Mouse (Mus musculus): Measurements from ENCODE around the gene Tsr3.
"Not testable (repeated sequence)": the region's sequence is repeated elsewhere in the genome, so short reads cannot be mapped to it uniquely, and the experiment has no call there.

Tsr3 gene

DNA sequence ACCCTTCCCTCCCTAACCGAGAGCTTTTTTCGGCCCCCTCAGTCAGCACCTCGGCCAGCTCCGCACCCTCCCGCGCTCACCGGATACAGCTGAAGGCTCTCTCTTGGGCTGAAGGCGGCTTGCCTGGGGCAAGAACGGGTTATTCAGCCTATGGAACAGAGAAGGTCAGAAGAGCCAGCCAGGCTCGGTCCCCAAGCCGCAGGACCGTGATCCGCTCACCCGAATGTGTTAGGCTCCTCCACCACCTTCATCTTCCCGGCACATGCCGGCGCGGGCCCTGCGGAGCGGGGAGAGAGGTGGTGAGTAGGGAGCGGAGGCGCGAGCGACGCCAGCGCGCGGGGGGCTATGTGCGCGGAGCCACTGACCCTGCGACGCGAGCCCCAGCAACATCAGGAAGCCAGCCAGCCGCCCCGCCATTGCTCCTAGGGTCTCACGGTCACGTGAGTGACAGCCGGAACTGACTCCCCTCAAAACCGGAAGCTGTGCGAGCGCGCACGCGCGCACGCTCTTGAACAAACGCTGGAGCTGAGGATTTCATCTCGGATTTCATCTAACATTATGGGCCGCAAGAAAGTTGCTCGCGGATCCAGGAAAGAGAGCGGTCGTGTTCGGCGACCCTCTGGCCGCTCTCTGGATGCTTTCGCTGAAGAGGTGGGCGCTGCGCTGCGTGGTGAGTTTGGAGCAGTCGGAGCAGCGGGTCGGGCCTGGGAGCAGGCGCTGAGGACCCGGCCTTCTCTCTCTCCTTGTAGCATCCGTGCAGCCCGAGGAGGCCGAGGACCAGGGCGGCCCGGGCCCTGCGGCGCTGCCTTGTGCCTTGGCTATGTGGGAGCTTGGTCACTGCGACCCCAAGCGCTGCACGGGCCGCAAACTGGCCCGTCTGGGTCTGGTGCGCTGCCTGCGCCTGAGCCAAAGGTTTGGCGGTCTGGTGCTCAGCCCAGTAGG is at the start of gene Tsr3, which contains the start of gene Gnptg:
Gene Tsr3, plus strand, starts transcription at position 476 of the 942 bp plus-strand sequence.
Gene Gnptg, minus strand, starts transcription at position 430 of the 942 bp plus-strand sequence.
- peak; percentile 94 for DNase-seq (ENCODE audit: low spot score)

DNA sequence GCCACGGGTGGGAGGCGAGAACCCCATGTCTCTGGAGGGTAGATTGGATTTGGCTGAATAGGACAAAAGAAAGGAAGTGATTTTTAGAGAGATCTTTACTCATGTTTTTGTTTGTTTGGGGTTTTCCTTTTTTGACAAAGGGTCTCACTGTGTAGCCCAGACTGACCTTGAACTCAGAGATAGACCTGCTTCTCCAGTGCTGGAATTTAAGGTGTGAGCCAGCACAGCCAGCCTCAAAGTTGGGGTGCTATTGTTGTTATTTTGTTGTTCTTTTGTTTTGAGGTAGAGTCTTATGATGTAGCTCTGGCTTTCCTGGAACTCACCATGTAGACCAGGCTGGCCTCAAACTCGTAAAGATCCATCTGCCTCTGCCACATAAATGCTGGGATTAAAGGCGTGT is 37.6 kb upstream of the Tsr3 start:
- no peak for DNase-seq (ENCODE audit: low spot score)

DNA sequence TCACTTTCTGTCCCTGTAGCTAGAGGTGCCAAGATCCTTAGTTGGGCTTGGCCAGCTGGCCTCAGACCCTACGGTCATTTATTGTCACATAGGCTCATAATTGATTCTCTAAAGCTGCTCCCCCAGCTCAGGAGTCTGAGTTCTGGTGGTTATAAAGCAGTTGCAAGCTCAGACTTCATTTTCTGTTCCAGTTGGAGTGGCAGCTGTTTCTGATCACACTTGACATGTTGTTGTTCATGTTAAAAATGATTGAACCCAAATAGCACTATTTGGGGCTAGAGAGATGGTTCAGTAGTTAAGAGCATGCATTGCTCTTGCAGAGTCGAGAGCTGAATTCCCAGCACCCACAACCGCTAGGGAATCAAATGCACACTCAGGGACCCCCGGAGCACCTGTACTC is 30.0 kb upstream of the Tsr3 start:
- DNase-seq (ENCODE audit: low spot score): no peak

DNA sequence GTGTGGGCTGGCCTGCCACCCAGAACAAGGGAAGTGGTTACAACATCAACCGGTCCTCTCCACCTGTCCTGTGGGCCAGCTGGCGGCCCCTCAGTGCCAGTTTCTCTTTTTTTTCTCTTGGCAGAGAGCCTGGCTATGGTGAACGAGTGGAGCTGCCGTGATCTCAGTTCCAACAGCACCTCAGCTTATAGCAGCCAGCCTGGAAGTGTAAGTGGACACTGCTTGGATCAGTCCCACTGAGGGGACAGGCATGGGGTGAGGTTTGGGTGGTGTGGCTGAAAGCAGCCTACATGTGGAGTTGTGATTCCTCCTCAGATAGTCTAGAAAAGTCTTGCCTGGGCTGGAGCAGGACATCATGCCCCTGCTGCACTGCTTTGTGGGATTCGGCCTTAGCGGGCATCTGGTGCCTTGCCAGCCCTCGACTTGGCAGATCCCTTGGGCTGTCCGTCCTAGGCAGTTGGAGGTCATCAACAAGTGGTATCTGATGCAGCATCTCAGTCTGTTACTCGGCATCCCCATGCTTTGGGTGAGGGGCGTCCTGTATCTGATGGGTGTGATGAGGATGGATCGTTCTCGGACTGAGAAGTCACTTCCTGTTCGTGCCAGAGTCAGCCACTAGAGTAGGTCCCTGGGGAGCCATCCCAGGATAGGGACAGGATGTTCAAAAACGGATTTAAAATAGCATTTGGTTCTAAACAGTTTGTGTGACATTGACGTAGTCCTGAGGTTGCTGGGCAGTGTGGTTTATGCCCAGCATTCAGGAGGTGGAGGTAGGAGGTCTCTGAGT is 29.1 kb upstream of the Tsr3 start:
- peak; percentile 68 for DNase-seq (ENCODE audit: low spot score)

DNA sequence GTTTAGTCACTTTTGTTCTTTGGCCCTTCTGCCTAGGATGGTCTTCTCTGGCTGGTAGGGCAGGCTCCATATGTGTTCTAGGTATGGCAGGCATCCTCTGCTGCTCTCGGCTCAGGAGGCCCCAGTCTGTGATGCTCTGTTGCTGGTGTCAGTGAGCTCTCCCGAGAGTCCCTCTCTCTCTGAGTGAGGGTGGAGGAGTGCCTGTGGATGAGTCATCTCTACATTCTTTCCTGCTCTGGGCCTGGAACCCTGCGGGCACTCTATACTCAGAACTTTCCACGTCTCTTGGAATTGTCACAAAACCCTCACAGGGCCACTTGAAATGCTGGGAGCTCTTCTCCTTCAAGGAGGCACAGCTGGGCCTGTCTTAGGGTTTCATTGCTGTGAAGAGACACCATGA is 28.3 kb upstream of the Tsr3 start:
- peak; percentile 66 for DNase-seq (ENCODE audit: low spot score)

DNA sequence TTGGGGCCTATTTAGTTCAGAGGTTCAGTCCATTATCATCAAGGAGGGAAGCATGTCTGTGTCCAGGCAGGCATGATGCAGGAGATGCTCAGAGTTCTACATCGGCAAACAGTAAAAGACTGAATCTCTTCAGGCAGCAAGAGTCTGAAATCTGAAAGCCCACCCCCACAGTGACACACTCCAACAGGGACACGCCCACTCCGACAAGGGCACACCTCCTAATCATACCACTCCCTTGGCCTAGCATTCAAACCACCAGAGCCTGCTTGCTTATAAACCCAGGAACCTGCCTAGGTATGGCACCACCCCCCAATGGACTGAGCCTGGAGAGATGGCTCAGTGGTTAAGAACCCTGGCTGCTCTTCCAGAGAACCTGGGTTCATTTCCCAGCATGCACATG is 24.5 kb upstream of the Tsr3 start:
- no peak for DNase-seq (ENCODE audit: low spot score)

DNA sequence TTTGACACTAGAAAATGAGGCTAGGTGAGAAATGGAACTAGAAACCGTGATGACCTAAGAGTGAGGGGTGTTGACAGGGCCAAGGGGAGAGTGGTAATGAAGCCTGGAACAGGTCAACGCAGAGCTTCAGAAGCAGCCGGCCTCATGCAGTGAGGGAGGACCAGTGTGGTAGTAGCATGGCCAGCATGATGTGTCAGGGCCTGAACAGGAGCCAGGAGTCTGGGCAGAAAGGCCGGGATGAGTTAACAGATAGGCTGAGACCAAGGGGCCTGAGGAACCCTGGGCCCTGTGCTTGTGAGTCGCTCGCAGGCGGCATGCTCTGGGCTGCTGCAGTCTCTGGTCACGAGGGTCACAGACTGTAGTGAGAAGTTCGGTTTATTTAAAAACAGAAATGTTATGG is 21.0 kb upstream of the Tsr3 start:
- peak; percentile 73 for DNase-seq (ENCODE audit: low spot score)

DNA sequence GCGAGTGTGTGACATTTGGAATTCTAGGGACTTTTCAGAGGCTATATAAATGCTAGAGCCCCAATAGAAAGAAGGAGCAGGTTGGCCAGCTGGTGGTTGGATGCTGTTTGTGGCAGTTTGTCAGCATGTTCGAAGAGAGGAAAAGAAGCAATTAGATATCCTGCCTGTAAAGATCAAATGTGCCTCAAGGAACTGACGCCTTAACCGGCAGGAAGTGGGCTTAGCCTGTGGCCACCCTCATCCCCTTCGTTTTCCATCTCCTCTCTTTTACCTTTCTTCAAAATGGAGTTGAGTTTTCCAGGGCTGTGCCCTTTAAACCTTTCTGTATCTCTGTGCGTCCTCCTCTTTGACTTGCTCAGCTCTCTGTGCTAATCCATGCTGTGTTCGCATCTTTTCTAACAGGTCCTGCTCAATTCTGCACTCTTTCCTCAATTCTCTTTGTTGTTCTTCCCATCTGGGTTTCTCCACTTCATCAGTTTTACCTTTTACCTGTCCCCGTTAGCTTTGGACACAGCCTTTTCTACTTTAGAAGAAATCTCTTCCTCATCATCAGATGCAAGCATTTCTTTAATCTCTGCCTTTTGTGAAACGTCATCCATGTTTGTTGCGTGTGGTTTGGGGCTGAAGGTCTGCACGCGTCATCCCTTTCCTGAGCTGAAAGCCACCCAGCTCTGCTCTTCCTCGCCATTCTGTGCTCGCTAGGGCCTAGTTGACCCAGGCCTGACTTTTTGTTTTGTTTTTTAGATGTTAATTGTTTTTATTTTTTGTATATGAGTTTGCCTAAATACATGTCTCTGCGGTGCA is 20.3 kb upstream of the Tsr3 start:
- no peak for DNase-seq (ENCODE audit: low spot score)

DNA sequence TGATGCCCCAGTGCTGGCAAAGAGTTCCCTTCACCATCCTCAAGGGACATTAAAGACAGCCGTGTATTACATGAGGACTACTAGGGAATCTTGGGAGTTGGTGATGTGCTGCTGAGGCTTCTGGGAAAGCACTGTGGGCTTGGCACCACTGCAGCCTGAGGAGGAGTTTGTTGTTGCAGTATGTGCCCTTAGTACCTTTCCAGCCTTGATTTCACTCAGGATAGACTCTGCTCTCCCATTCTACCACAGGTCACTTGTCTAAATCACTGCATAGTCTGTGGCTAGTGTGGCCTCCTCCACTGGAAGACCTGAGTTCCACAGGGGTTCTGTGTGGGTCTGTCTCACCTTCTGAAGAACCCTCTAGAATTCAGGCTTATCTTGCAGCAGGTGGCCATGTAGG is 19.2 kb upstream of the Tsr3 start:
- no peak for DNase-seq (ENCODE audit: low spot score)

DNA sequence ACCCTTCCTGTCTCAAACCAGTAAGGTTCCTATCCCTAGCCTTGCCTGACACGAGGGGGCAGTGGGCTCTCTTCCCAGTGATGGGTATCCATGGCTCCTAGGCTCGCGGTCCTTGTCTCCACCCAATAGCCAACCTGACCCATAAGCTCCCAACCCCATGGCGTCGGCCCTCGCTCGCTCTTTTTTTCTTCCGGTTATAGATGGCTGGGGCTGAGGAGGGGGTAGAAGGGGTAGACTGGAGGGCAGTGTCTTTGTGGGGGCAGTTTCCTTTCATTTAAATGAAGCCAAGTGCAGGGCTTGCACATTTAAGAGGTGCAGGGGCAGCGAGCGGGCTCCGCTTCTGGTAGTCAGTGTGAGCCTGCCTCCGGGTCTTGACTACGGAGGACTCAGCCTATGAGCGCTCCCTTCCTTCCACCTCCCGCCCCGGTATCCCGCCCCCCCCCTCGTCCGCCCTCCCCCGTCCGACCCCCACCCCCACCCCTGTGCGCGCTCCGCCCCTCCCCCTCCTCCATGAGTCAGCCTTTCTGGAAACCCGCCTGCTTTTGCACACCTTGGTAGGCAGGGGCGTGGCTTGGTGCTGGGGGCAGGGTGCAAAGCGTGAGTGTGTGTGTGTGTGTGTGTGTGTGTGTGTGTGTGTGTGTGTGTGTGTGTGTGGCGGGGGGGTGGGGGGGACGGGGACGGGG is 18.0 kb upstream of the Tsr3 start:
- peak; percentile 83 for DNase-seq (ENCODE audit: low spot score)

DNA sequence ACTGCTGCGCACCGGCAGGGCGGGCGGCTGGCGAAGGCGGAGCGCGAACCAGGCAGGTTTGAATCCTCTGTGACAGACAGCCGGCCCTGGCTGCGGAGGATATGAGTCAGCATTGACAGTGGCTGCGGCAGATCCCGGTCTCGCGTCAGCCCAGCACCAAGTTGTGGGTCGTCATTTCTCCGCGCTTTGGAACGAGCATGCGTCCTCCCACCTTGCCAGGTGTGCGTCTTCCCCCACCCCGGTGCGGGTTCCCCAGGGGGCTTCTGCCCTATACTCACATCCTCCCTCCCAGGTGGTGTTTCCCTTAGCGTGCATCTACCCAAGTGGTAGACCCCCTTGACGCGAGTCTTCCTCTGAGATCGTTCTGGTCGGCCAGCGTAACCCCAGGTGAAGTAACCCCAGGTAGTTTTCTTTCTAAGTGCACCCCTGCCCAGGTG is 17.4 kb upstream of the Tsr3 start:
- DNase-seq (ENCODE audit: low spot score): peak; percentile 40

DNA sequence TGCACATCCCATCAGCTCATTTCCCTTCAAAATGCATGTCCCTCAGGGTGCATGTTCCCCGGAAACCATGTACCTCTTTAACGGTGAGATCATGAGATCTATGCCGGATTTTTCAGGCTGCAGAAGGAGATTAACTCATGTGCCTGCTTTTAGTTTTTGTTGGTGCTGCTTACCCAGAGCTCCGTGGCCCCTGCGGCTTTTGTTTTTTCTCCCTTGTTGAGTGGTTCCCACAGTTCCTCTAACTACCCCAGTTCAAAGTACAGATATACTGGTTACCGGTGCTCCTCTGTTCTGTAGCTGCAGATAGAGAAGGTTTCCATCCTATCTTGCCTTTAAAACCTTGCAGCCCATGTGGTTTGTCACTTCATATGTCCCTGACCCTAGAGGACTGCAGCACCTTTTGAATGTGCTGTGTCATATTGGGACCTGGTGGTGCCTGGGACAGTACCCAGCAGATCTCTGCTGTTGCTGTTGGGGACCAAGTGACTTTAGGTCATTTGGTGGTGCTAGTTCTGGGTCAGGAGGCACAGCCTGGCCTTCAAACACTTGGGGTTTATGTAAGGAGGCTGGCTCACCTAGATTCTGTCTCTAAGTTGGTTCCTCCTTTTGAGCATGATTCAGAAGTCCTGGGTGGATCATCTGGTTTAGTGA is 16.9 kb upstream of the Tsr3 start:
- DNase-seq (ENCODE audit: low spot score): peak; percentile 37

DNA sequence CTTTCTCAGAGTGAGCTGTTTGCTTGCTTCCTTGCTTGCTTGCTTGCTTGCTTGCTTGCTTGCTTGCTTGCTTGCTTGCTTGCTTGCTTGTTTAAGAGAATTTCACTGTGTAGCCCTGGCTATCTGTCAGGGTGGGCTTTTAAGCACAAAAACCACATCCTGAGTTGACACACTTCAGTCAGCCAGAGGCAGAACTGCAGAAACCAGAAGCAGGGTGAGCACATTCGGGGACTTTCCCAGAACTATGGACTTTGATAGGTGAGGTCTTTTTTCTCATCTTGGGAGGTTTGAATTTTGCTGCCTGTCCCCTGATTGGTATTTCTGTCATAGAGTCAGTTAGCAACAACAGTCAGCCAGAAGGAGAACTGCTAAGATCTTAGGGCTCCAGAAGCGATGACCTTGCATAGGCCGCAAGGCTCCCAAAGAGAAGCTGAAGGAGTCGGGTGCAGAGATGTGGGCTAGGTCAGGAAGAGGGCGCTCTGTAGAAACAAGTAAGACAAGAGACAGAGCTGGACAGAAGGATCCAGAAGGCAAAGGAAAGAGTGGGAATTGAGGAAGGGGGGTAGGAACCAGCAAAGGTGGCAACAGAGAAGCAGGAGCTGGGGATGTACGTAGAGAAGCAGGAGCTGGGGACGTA is 15.3 kb upstream of the Tsr3 start:
- no peak for DNase-seq (ENCODE audit: low spot score)

DNA sequence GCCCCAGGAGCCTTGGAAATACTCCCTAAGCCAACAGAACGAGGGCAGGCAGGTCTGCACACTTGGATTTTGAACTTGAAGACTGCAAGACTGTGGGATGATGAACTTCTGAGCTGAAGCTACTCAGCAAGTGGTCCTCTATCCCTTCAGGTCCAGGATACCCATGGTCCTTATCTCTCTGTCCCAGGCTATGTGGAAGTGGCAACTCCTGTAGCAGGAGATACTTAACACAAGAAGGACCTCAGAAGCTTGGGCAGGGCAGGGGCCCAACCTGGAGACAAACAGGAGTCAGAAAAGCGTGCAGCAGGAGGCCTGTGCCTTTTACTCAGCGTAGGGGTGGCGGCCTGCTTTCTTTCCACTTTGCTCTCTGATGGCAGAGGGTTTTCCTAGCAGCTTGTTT is 14.3 kb upstream of the Tsr3 start:
- DNase-seq (ENCODE audit: low spot score): no peak

DNA sequence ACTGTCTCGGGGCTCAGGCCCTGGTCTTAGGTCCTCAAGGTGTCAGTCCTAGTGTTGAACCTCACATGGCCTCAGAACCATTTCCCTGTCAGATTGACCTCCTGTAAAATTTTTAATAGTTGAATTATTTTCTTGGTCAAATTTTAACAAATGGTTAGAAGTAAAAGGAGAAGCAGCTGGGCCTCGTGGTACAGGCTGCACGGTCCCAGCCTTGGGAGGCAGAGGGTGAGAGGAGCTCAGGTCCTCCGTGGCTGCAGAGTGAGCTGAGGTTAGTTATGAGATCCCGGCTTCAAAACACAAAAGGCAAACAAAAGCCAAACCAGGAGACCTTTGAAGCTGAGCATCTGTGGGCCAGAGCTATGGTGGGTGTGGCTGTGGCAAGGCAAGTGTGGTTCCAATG is 12.0 kb upstream of the Tsr3 start:
- DNase-seq (ENCODE audit: low spot score): no peak

DNA sequence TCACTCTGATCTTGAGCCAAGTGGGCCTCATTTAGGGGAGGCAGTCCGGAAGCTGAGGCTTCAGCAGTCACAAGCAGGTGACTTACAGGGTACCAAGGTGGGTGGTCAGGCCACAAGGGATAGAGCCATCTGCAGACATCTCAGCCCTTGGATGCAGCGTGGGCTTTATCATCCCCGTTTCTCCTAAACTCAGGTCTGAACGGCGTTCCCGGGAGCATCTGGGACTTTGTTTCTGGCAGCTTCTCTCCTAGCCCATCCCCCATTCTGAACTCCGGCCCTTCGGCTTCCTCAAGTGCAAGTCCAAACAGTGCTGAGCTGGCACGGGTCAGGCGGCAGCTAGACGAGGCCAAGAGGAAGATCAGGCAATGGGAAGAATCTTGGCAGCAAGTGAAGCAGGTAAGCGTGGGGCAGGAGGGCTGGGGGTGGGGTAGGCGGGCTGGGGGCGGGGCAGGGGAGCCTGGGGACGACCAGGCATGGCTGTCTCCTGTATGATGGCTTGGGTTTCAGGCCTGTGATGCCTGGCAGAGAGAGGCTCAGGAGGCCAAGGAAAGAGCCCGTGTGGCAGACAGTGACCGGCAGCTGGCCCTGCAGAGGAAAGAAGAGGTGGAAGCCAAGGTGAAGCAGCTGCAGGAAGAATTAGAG is 9.8 kb upstream of the Tsr3 start:
- DNase-seq (ENCODE audit: low spot score): peak; percentile 34

DNA sequence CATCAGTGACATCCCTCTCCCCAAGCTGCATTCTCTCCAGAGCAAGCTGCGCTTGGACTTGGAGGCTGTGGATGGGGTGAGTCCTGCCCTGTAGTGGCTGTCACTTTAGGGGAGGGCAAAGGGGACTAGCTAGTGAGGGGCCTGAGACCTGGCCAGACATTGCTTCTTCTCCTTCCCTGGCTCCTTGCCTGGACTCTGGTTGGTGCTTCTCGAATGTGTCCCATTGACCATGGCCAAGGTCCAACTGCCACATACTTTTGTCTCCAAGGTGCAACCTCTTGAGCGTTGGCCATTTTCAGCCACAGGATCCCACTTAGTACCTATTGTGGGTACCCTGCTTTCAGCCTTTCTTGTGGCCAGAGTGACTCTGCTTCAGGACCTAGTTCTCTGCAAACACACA is 9.3 kb upstream of the Tsr3 start:
- DNase-seq (ENCODE audit: low spot score): no peak

DNA sequence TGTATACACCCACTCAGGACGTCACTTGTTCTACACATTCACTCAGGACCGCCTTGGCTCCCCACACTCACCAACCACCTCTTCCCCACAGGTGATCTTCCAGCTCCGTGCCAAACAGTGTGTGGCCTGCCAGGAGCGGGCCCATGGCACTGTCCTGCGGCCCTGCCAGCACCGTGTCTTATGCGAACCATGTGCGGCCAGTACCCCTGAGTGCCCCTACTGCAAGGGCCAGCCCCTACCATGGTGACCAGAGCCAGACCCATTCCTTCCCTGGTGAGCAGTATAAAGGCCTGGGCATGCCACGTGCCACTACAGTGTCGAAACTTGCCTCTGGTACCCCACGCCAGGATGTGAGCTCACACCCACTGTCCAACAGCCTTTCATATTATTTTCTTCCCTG is 8.3 kb upstream of the Tsr3 start:
- not testable (repeated sequence) for DNase-seq (ENCODE audit: low spot score)

DNA sequence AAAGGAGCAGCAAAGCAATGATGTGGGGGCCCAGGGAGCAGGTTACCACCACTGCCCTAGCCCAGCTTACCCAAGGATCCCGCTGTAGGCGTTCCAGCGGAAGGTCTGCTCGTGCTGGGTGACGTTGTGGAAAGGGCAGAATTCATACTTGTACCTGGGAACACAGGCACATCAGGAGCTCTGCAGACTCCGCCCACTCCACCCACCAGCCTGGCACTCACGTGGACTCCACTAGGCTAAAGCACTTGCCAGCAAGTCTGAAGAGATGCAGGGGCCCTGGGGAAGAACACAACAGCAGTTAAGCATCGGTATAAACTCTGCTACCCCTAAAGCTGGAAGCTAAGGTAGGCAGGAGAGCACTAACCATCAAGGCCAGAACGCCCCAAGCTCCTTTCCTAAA is 4.3 kb upstream of the Tsr3 start:
- no peak for DNase-seq (ENCODE audit: low spot score)

DNA sequence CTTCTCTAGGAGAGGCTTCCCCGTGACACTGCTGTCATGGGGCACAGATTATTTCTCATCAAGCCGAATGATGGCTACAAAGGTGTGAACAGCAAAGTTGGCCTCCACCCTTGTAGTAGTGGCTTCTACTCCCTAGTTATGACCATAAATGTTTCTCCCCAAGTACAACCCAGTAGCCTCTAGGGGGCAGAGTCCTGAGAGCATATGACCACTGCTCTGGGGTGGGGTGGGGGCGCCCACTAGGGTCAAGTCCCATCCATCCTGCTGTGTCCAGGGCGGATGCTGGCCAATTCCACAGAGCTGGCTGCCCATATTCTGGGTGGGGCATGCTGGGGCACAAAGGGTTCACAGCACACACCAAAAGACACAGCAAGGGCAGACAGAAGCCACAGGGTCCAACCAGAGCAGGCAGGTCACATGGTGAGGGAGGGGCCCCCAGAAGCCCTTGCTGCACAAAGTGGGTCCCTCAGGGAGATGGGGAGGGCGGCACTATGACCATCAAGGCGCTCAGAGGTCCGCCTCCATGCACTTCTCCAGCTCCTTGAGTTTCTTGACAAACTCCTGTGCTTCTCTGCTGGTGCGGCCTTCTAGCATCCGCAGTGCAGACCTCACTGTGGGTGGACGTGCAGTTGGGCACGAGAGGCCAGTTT is 3.3 kb downstream of the Tsr3 start:
- no peak for DNase-seq (ENCODE audit: low spot score)
